Mouse (Mus musculus): Measurements from ENCODE around the gene Zfand4. TPM values are rescaled to one million over a fixed set of nuclear protein-coding genes. Genes with fewer than 3 reads are reported as not detected.

Zfand4 gene
- polyA plus RNA-seq, 1 experiment from 2014 or later = 12.7 TPM

GRCm38 (mm10) chr6:116281014-116281413 is 17.0 kb downstream of the Zfand4 start:
- H3K4me1 ChIP-seq (replicated peaks; ENCODE audit: control insufficient read depth, insufficient read depth, low read length) = no peaks in the 10 kb centered on the region
- ATAC-seq (replicated peaks; ENCODE audit: low FRiP score) = no peak

GRCm38 (mm10) chr6:116282546-116282945 is 18.5 kb downstream of the Zfand4 start:
- 59% methylated on average over 4 of the region's 4 CpGs for WGBS
- H3K4me3 ChIP-seq (ENCODE audit: low read depth, low read length) = no peak overlapping the region
- no peaks in the 10 kb centered on the region for H3K9me3 ChIP-seq (ENCODE audit: control insufficient read depth, low read length)
- H3K27ac ChIP-seq (ENCODE audit: low read depth, low read length) = no peak overlapping the region
- no peaks in the 10 kb centered on the region for H3K4me1 ChIP-seq (replicated peaks; ENCODE audit: control insufficient read depth, insufficient read depth, low read length)
- H3K36me3 ChIP-seq (ENCODE audit: control insufficient read depth, insufficient read depth, low read length) = no peaks in the 10 kb centered on the region; the same call in 1 of the 2 replicates
- DNase-seq (ENCODE audit: low spot score) (no peak), ATAC-seq (replicated peaks; ENCODE audit: low FRiP score) (no peak)
- H3K27me3 ChIP-seq (ENCODE audit: control insufficient read depth, insufficient read depth, low read length) = no peaks in the 10 kb centered on the region
- no peak overlapping the region for H3K9ac ChIP-seq (ENCODE audit: low read length)
- no peak overlapping the region for H3K4me2 ChIP-seq (ENCODE audit: low read depth, low read length, severe bottlenecking)

More at GRCm38 (mm10) chr6:116281014-116281413, 17.0 kb downstream of the Zfand4 start:
- no peak for DNase-seq (ENCODE audit: low spot score)
- Histone ChIP-seq H3K27me3 (ENCODE audit: control insufficient read depth, insufficient read depth, low read length) (no peaks in the 10 kb centered on the region), H3K4me3 (ENCODE audit: low read depth, low read length) (no peak overlapping the region), H3K9ac (ENCODE audit: low read length) (no peak overlapping the region), H3K27ac (ENCODE audit: low read depth, low read length) (no peak overlapping the region), H3K36me3 (ENCODE audit: control insufficient read depth, insufficient read depth, low read length) (no peaks in the 10 kb centered on the region; the same call in 1 of the 2 replicates), H3K4me2 (ENCODE audit: low read depth, low read length, severe bottlenecking) (no peak overlapping the region), H3K9me3 (ENCODE audit: control insufficient read depth, low read length) (no peaks in the 10 kb centered on the region)
- 95% methylated on average over 13 of the region's 13 CpGs for WGBS

- Histone ChIP-seq H3K9ac (ENCODE audit: low read length) (no peak overlapping the region), H3K27me3 (ENCODE audit: control insufficient read depth, insufficient read depth, low read length) (no peaks in the 10 kb centered on the region), H3K27ac (ENCODE audit: low read depth, low read length) (no peak overlapping the region), H3K9me3 (ENCODE audit: control insufficient read depth, low read length) (no peaks in the 10 kb centered on the region), H3K4me3 (ENCODE audit: low read depth, low read length) (no peak overlapping the region), H3K4me2 (ENCODE audit: low read depth, low read length, severe bottlenecking) (no peak overlapping the region), H3K4me1 (replicated peaks; ENCODE audit: control insufficient read depth, insufficient read depth, low read length) (no peaks in the 10 kb centered on the region), H3K36me3 (ENCODE audit: control insufficient read depth, insufficient read depth, low read length) (no peaks in the 10 kb centered on the region; the same call in 1 of the 2 replicates)
- 82% methylated on average over 3 of the region's 3 CpGs for WGBS
- ATAC-seq (replicated peaks; ENCODE audit: low FRiP score) = no peak
- no peak for DNase-seq (ENCODE audit: low spot score)
These were observed 19.3 kb downstream of the Zfand4 start for GRCm38 (mm10) chr6:116283280-116283679.

GRCm38 (mm10) chr6:116286321-116286720 is 22.3 kb downstream of the Zfand4 start:
- Histone ChIP-seq H3K4me3 (ENCODE audit: low read depth, low read length) (no peak overlapping the region), H3K36me3 (ENCODE audit: control insufficient read depth, insufficient read depth, low read length) (no peaks in the 10 kb centered on the region)
- WGBS = 93% methylated on average over 4 of the region's 4 CpGs

GRCm38 (mm10) chr6:116286870-116287575 is 23.0 kb downstream of the Zfand4 start:
- H3K36me3 ChIP-seq (ENCODE audit: control insufficient read depth, insufficient read depth, low read length) = no peaks in the 10 kb centered on the region
- H3K4me3 ChIP-seq (ENCODE audit: low read depth, low read length) = no peak overlapping the region
- no peak overlapping the region for H3K9ac ChIP-seq (ENCODE audit: low read length)
- no peaks in the 10 kb centered on the region for H3K9me3 ChIP-seq (ENCODE audit: control insufficient read depth, low read length)
- H3K4me1 ChIP-seq (replicated peaks; ENCODE audit: control insufficient read depth, insufficient read depth, low read length) = no peaks in the 10 kb centered on the region
- no peaks in the 10 kb centered on the region for H3K27me3 ChIP-seq (ENCODE audit: control insufficient read depth, insufficient read depth, low read length)
- ATAC-seq (replicated peaks; ENCODE audit: low FRiP score) (no peak), DNase-seq (ENCODE audit: low spot score) (no peak)
- H3K27ac ChIP-seq (ENCODE audit: low read depth, low read length) = no peak overlapping the region
- H3K4me2 ChIP-seq (ENCODE audit: low read depth, low read length, severe bottlenecking) = no peak overlapping the region
- WGBS = 80% methylated on average over 5 of the region's 5 CpGs

More at GRCm38 (mm10) chr6:116286321-116286720, 22.3 kb downstream of the Zfand4 start:
- DNase-seq (ENCODE audit: low spot score) (no peak), ATAC-seq (replicated peaks; ENCODE audit: low FRiP score) (no peak)
- H3K27me3 ChIP-seq (ENCODE audit: control insufficient read depth, insufficient read depth, low read length) = no peaks in the 10 kb centered on the region
- H3K27ac ChIP-seq (ENCODE audit: low read depth, low read length) = no peak overlapping the region
- no peak overlapping the region for H3K4me2 ChIP-seq (ENCODE audit: low read depth, low read length, severe bottlenecking)
- no peaks in the 10 kb centered on the region for H3K4me1 ChIP-seq (replicated peaks; ENCODE audit: control insufficient read depth, insufficient read depth, low read length)
- no peaks in the 10 kb centered on the region for H3K9me3 ChIP-seq (ENCODE audit: control insufficient read depth, low read length)
- no peak overlapping the region for H3K9ac ChIP-seq (ENCODE audit: low read length)

- DNase-seq (ENCODE audit: low spot score) = no peak
- H3K4me3 ChIP-seq (ENCODE audit: low read depth, low read length) = no peak overlapping the region
- ATAC-seq (replicated peaks; ENCODE audit: low FRiP score) = no peak
- no peaks in the 10 kb centered on the region for H3K27me3 ChIP-seq (ENCODE audit: control insufficient read depth, insufficient read depth, low read length)
- no peaks in the 10 kb centered on the region for H3K36me3 ChIP-seq (ENCODE audit: control insufficient read depth, insufficient read depth, low read length)
- no peak overlapping the region for H3K9ac ChIP-seq (ENCODE audit: low read length)
- 90% methylated on average over 2 of the region's 2 CpGs for WGBS
- H3K4me1 ChIP-seq (replicated peaks; ENCODE audit: control insufficient read depth, insufficient read depth, low read length) = no peaks in the 10 kb centered on the region
- H3K27ac ChIP-seq (ENCODE audit: low read depth, low read length) = no peak overlapping the region
- no peak overlapping the region for H3K4me2 ChIP-seq (ENCODE audit: low read depth, low read length, severe bottlenecking)
- no peaks in the 10 kb centered on the region for H3K9me3 ChIP-seq (ENCODE audit: control insufficient read depth, low read length)
These were observed 47.4 kb downstream of the Zfand4 start for GRCm38 (mm10) chr6:116311411-116311810.

- ATAC-seq (replicated peaks; ENCODE audit: low FRiP score) = no peak
- Histone ChIP-seq H3K27ac (ENCODE audit: low read depth, low read length) (no peak overlapping the region), H3K9ac (ENCODE audit: low read length) (no peak overlapping the region), H3K27me3 (ENCODE audit: control insufficient read depth, insufficient read depth, low read length) (no peaks in the 10 kb centered on the region), H3K4me1 (replicated peaks; ENCODE audit: control insufficient read depth, insufficient read depth, low read length) (no peaks in the 10 kb centered on the region), H3K4me2 (ENCODE audit: low read depth, low read length, severe bottlenecking) (no peak overlapping the region), H3K4me3 (ENCODE audit: low read depth, low read length) (no peak overlapping the region), H3K9me3 (ENCODE audit: control insufficient read depth, low read length) (no peaks in the 10 kb centered on the region), H3K36me3 (ENCODE audit: control insufficient read depth, insufficient read depth, low read length) (no peaks in the 10 kb centered on the region)
- DNase-seq (ENCODE audit: low spot score) = no peak
- 88% methylated on average over 3 of the region's 3 CpGs for WGBS
These were observed 55.2 kb downstream of the Zfand4 start for GRCm38 (mm10) chr6:116319259-116319658.

GRCm38 (mm10) chr6:116326641-116327040 is 62.6 kb downstream of the Zfand4 start:
- WGBS = 88% methylated on average over 3 of the region's 3 CpGs
- no peak overlapping the region for H3K9ac ChIP-seq (ENCODE audit: low read length)

GRCm38 (mm10) chr6:116331396-116331795 is 67.4 kb downstream of the Zfand4 start:
- ATAC-seq (replicated peaks; ENCODE audit: low FRiP score) = no peak
- Histone ChIP-seq H3K4me2 (ENCODE audit: low read depth, low read length, severe bottlenecking) (no peak overlapping the region), H3K27ac (ENCODE audit: low read depth, low read length) (no peak overlapping the region), H3K9ac (ENCODE audit: low read length) (no peak overlapping the region), H3K27me3 (ENCODE audit: control insufficient read depth, insufficient read depth, low read length) (no peaks in the 10 kb centered on the region), H3K9me3 (ENCODE audit: control insufficient read depth, low read length) (no peaks in the 10 kb centered on the region), H3K36me3 (ENCODE audit: control insufficient read depth, insufficient read depth, low read length) (no peaks in the 10 kb centered on the region), H3K4me3 (ENCODE audit: low read depth, low read length) (no peak overlapping the region), H3K4me1 (replicated peaks; ENCODE audit: control insufficient read depth, insufficient read depth, low read length) (no peaks in the 10 kb centered on the region)
- DNase-seq (ENCODE audit: low spot score) = no peak
- WGBS = 95% methylated on average over 2 of the region's 2 CpGs

More at GRCm38 (mm10) chr6:116326641-116327040, 62.6 kb downstream of the Zfand4 start:
- H3K4me2 ChIP-seq (ENCODE audit: low read depth, low read length, severe bottlenecking) = no peak overlapping the region
- ATAC-seq (replicated peaks; ENCODE audit: low FRiP score) (no peak), DNase-seq (ENCODE audit: low spot score) (no peak)
- no peaks in the 10 kb centered on the region for H3K36me3 ChIP-seq (ENCODE audit: control insufficient read depth, insufficient read depth, low read length)
- no peaks in the 10 kb centered on the region for H3K9me3 ChIP-seq (ENCODE audit: control insufficient read depth, low read length)
- no peak overlapping the region for H3K27ac ChIP-seq (ENCODE audit: low read depth, low read length)
- no peaks in the 10 kb centered on the region for H3K4me1 ChIP-seq (replicated peaks; ENCODE audit: control insufficient read depth, insufficient read depth, low read length)
- no peak overlapping the region for H3K4me3 ChIP-seq (ENCODE audit: low read depth, low read length)
- no peaks in the 10 kb centered on the region for H3K27me3 ChIP-seq (ENCODE audit: control insufficient read depth, insufficient read depth, low read length)
